Mouse (Mus musculus) liver, embryonic 16.5 days (tissue): ENCODE results near the gene Ropn1l. TPM values are rescaled to one million over a fixed set of nuclear protein-coding genes. Genes with fewer than 3 reads are reported as not detected.

Source experiments
- ATAC-seq: fragments of 200-750 bp; cut with Nextera tagmentation; 2 replicates; pipeline ENCODE4 v1.8.0; 2017; ENCODE audit warnings: low read depth, mild to moderate bottlenecking, moderate number of reproducible peaks, moderate library complexity
- H3K27ac ChIP-seq: fragments of 300-500 bp; sonication (generic); 2 replicates; pipeline ENCODE4 v1.5.1; 2014; ENCODE audit warnings: mild to moderate bottlenecking, low read length
- H3K27me3 ChIP-seq: fragments of 300-500 bp; sonication (generic); 2 replicates; pipeline ENCODE4 v1.6.1; 2014; ENCODE audit warnings: low read depth, low read length, mixed read lengths; ENCODE audit not compliant: control insufficient read depth, insufficient read depth
- H3K36me3 ChIP-seq: fragments of 300-500 bp; sonication (generic); 2 replicates; pipeline ENCODE4 v1.6.1; 2014; ENCODE audit warnings: mild to moderate bottlenecking; ENCODE audit not compliant: control insufficient read depth, insufficient read depth
- H3K4me1 ChIP-seq: fragments of 300-500 bp; sonication (generic); 2 replicates; pipeline ENCODE4 v1.6.1; 2014; ENCODE audit warnings: low read depth, low read length, mixed read lengths; ENCODE audit not compliant: control insufficient read depth
- H3K4me2 ChIP-seq: fragments of 300-500 bp; sonication (generic); 2 replicates; pipeline ENCODE4 v1.6.1; 2014; ENCODE audit warnings: low read depth, low read length, mixed read lengths
- H3K4me3 ChIP-seq: fragments of 300-500 bp; sonication (generic); 2 replicates; pipeline ENCODE4 v1.5.1; 2014; ENCODE audit warnings: low read depth, mild to moderate bottlenecking, low read length
- H3K9ac ChIP-seq: fragments of 300-500 bp; sonication (generic); 2 replicates; pipeline ENCODE4 v1.6.1; 2014; ENCODE audit warnings: low read depth, low read length
- H3K9me3 ChIP-seq: fragments of 300-500 bp; sonication (generic); replicated peaks from 2 replicates; pipeline ENCODE4 v1.6.1; 2016; ENCODE audit warnings: low read length; ENCODE audit not compliant: control insufficient read depth
- WGBS: fragments of 180-500 bp; shearing (Covaris S2); extraction: QIAGEN DNeasy Blood & Tissue Kit; methylation state at CpG from one replicate; pipeline ENCODE4 v1.1.7; 2014; ENCODE audit not compliant: insufficient replicate concordance; 5-methylcytosine and 5-hydroxymethylcytosine counted together
- polyA plus RNA-seq: library from polyadenylated mRNA; unstranded; fragments of >200 nt; fragmentation: Nextera tagmentation; extraction: Ambion mirVana; gene quantifications from 2 replicates; pipeline ENCODE4 v1.2.1, GENCODE M21; 2015

The Ropn1l gene
- polyA plus RNA-seq, 1 experiment from 2014 or later: 2.2 TPM

DNA sequence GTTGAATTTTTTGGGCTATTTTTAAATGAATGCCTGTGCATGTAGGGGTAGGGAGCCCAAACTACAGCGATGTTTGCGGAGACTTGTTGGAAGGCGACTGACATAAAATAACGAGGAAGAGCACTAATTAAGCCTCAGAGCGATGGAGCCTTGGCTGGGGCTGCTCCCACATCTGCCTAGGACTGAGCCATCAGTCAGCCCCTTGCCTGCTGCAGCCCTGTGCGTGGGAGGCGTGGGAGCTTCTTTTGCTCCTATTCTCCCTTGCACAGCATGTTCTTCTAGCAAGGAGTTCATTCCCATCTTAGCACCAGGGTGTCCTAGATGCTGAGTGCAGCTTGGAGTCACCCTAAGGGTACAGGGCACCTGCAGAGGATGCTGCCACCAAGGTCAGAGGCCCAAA lies 60.8 kb downstream of the Ropn1l start:
- Histone ChIP-seq H3K27me3 (no peaks in the 10 kb centered on the region), H3K4me1 (no peaks in the 10 kb centered on the region), H3K4me2 (no peak overlapping the region), H3K9me3 (no peaks in the 10 kb centered on the region), H3K9ac (no peak overlapping the region), H3K36me3 (no peaks in the 10 kb centered on the region), H3K27ac (no peak overlapping the region), H3K4me3 (no peak overlapping the region)
- ATAC-seq: no peak
- 64% methylated on average over 7 of the region's 7 CpGs for WGBS

DNA sequence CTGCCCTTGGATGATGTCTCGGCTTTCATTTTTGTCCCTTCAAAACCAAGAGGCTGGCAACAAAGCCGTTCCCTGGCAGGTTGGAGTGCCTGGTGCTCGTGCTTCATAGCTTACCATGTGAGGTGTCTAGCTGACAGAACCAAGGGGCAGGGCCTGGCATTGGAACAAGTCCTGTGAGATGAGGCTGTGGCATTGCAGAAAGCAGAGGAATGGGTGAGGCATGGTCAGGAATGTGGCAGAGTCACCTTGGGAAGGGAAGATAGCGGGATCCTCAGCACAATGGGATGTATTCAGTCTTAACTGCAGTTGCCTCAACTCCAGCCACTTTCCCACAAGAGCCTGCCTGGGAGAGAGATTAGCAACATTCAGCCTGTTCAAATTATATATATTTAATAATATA lies 61.4 kb downstream of the Ropn1l start:
- WGBS: 56% methylated on average over 4 of the region's 4 CpGs
- Histone ChIP-seq H3K4me3 (no peak overlapping the region), H3K9me3 (no peaks in the 10 kb centered on the region), H3K27me3 (no peaks in the 10 kb centered on the region), H3K36me3 (no peaks in the 10 kb centered on the region), H3K4me1 (no peaks in the 10 kb centered on the region), H3K9ac (no peak overlapping the region), H3K4me2 (no peak overlapping the region), H3K27ac (no peak overlapping the region)
- no peak for ATAC-seq

Other genes starting within 250 kb of the Ropn1l start
- gene Dap, start 229.4 kb downstream of the Ropn1l start, polyA plus RNA-seq: 48.4 and 54.2 TPM in 2 replicates
- gene Ankrd33b, start 86.0 kb downstream of the Ropn1l start, polyA plus RNA-seq: 0.37 and 0.68 TPM in 2 replicates
- 15.8 TPM in 2 replicates for gene March6, start 77.3 kb upstream of the Ropn1l start, polyA plus RNA-seq
- 12.7 and 16.4 TPM in 2 replicates for gene Cmbl, start 111.7 kb upstream of the Ropn1l start, polyA plus RNA-seq
- 229 and 244 TPM in 2 replicates for gene Cct5, start 148.1 kb upstream of the Ropn1l start, polyA plus RNA-seq
- 7.1 TPM in 2 replicates for gene Fam173b, start 148.1 kb upstream of the Ropn1l start, polyA plus RNA-seq